In the genomic region with DNA sequence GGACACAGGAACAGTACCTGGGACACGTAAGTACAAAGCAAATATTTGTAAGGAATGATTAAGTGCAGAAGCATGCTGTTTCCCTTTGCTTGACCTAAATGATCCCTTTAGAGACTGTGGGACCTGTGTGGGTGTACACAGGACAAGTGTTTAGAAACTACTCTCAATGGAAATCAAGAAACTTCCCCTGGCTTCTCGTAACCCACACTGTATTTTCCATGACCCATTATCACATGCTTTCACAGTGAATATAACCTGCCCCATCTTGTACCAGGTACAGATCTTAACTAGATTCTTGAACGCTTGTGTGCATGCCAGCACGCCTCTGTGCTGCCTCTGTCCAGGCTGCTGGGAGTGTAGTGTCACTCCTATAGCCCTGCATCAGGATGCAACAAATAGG, we compare ENCODE assay signal across 26 mouse cellular contexts.
A peak's percentile ranks its signal among the peaks of the same experiment; 100 is the strongest.
DNase-seq lines count a peak whose midpoint lies in the region; ATAC-seq and TF ChIP-seq lines count a peak whose summit lies in the region.
"Had no signal": no experiment of that assay in that cellular context is flagged by ENCODE, and none has a peak within 500 bp of the region (broad histone marks: within the 10 kb centered on the region; RNA-seq: fewer than 3 reads in every experiment).

No protein-coding gene starts in this region.

- ATAC-seq in stomach, embryonic 15.5 days (ENCODE audit: insufficient read depth, low FRiP score, low read depth) = peak; percentile 91
- ATAC-seq: hindbrain, postnatal 0 days; midbrain, embryonic 15.5 days; Patski had no signal

- no peaks in the 10 kb centered on the region for H3K9me3 ChIP-seq in stomach, embryonic 15.5 days
- H3K9me3 ChIP-seq: forebrain, embryonic 12.5 days; limb, embryonic 15.5 days; midbrain, embryonic 15.5 days; neural tube, embryonic 13.5 days had no signal

- H3K9ac ChIP-seq in stomach, embryonic 15.5 days = no peak overlapping the region
- H3K9ac ChIP-seq: forebrain, embryonic 12.5 days; limb, embryonic 15.5 days; liver, embryonic 14.5 days; midbrain, embryonic 15.5 days; neural tube, embryonic 13.5 days had no signal

- TF ChIP-seq POLR2A in spleen, adult 2 months (IDR thresholded peaks at IDR 0.05; ENCODE audit: low read depth, low read length) = no peak

- no peak overlapping the region for H3K4me2 ChIP-seq in stomach, embryonic 15.5 days
- H3K4me2 ChIP-seq: forebrain, embryonic 12.5 days; heart, embryonic 11.5 days; limb, embryonic 15.5 days; midbrain, embryonic 15.5 days; neural tube, embryonic 13.5 days had no signal

- no peak for TF ChIP-seq CTCF in spleen, adult 2 months (IDR thresholded peaks at IDR 0.05; ENCODE audit: extremely low read depth, insufficient read depth, insufficient read length, insufficient replicate concordance)

- 68% methylated on average over 4 of the region's 4 CpGs for WGBS in spleen, adult 2 months
- WGBS in stomach, embryonic 15.5 days = 57% methylated on average over 4 of the region's 4 CpGs

- DNase-seq in heart, adult 11 months = peak; percentile 63
- no peak for DNase-seq in heart, adult 8-10 months (ENCODE audit: low spot score)
- DNase-seq in spleen, adult 2 months (ENCODE audit: low read depth in 1 of 2, low spot score in 2 of 2) = peak in 1 of 2 experiments; percentile 53
- no peak for DNase-seq in spleen, postnatal 14 days (ENCODE audit: low spot score in 2 of 2)
- DNase-seq in gonadal fat pad, adult 2 months (ENCODE audit: low read depth) = peak; percentile 45
- DNase-seq in adrenal gland, postnatal 25 days = no peak
- no peak for DNase-seq in heart, postnatal 36 days
- DNase-seq: adrenal gland, adult 8-10 months; cerebellum, adult 18-20 months; cerebellum, postnatal 14 days; gastrocnemius, postnatal 36 days; kidney, adult 2 months; left cerebral cortex, postnatal 4 days had no signal

- intact Hi-C loops in heart, postnatal 36 days (cut with DNase I) = no loop called here

- H3K27me3 ChIP-seq in spleen, adult 2 months (ENCODE audit: control insufficient read depth, insufficient read depth, low read length) = no peaks in the 10 kb centered on the region
- no peaks in the 10 kb centered on the region for H3K27me3 ChIP-seq in stomach, embryonic 15.5 days (replicated peaks)
- H3K27me3 ChIP-seq: forebrain, embryonic 12.5 days; limb, embryonic 15.5 days; midbrain, embryonic 15.5 days; neural tube, embryonic 13.5 days; Patski had no signal

- no peak overlapping the region for H3K4me3 ChIP-seq in spleen, adult 2 months (ENCODE audit: extremely low read depth, insufficient read depth, insufficient read length)
- H3K4me3 ChIP-seq in stomach, embryonic 15.5 days (replicated peaks) = no peak overlapping the region
- H3K4me3 ChIP-seq: forebrain, embryonic 12.5 days; limb, embryonic 15.5 days; midbrain, embryonic 15.5 days; myocyte; neural tube, embryonic 13.5 days had no signal

- H3K36me3 ChIP-seq in spleen, adult 2 months (ENCODE audit: control insufficient read depth, insufficient read depth, low read length) = no peaks in the 10 kb centered on the region
- H3K36me3 ChIP-seq in stomach, embryonic 15.5 days = no peaks in the 10 kb centered on the region
- H3K36me3 ChIP-seq: forebrain, embryonic 12.5 days; G1E; limb, embryonic 15.5 days; midbrain, embryonic 15.5 days; neural tube, embryonic 13.5 days had no signal

- H3K4me1 ChIP-seq in spleen, adult 2 months (ENCODE audit: control insufficient read depth, insufficient read depth, insufficient read length) = peaks cover 20% of the 10 kb centered on the region; the same call in 1 of the 2 replicates
- no peaks in the 10 kb centered on the region for H3K4me1 ChIP-seq in stomach, embryonic 15.5 days
- H3K4me1 ChIP-seq: forebrain, embryonic 12.5 days; limb, embryonic 15.5 days; midbrain, embryonic 15.5 days; neural tube, embryonic 13.5 days had no signal

- peak overlapping the region; percentile 51 for H3K27ac ChIP-seq in spleen, adult 2 months (ENCODE audit: insufficient read depth, low read length)
- H3K27ac ChIP-seq in stomach, embryonic 15.5 days = peak overlapping the region; percentile 23; the same call in 1 of the 2 replicates
- H3K27ac ChIP-seq: forebrain, embryonic 12.5 days; hindbrain, postnatal 0 days; kidney, postnatal 0 days; limb, embryonic 15.5 days; liver, embryonic 14.5 days; macrophage; midbrain, embryonic 15.5 days; neural tube, embryonic 13.5 days had no signal

Comparison
In these comparisons a context has a peak if more than half of its experiments do, and no peak if none do; other contexts are left out.
1. DNase-seq: peak in heart, adult 11 months (single experiment) and gonadal fat pad, adult 2 months (single experiment); none in heart, adult 8-10 months (single experiment), spleen, postnatal 14 days (0 of 2), adrenal gland, postnatal 25 days (single experiment) and heart, postnatal 36 days (0 of 2).